Mouse (Mus musculus): ENCODE results near the gene Zmynd11. TPM values are rescaled to one million over a fixed set of nuclear protein-coding genes. Genes with fewer than 3 reads are reported as not detected.

The Zmynd11 gene
- polyA plus RNA-seq, 1 experiment from 2014 or later = 145 TPM

- no peak overlapping the region for H3K4me3 ChIP-seq
- no peak overlapping the region for H3K9ac ChIP-seq
- H3K9me3 ChIP-seq = no peaks in the 10 kb centered on the region
- H3K27ac ChIP-seq = no peak overlapping the region
- no peak for ATAC-seq (ENCODE audit: low FRiP score)
- no peaks in the 10 kb centered on the region for H3K27me3 ChIP-seq
- H3K4me2 ChIP-seq = no peak overlapping the region
- WGBS = 93% methylated on average over 11 of the region's 11 CpGs
- H3K4me1 ChIP-seq (replicated peaks) = no peaks in the 10 kb centered on the region
- H3K36me3 ChIP-seq = peaks cover 74% of the 10 kb centered on the region
Measured at GRCm38 (mm10) chr13:9684153-9684923, 80.8 kb downstream of the Zmynd11 start.

- Histone ChIP-seq H3K9me3 (no peaks in the 10 kb centered on the region), H3K27me3 (no peaks in the 10 kb centered on the region), H3K4me1 (replicated peaks) (no peaks in the 10 kb centered on the region), H3K4me3 (no peak overlapping the region), H3K4me2 (no peak overlapping the region), H3K9ac (no peak overlapping the region), H3K27ac (no peak overlapping the region), H3K36me3 (peaks cover 64% of the 10 kb centered on the region)
- no peak for ATAC-seq (ENCODE audit: low FRiP score)
- WGBS = 91% methylated on average over 4 of the region's 4 CpGs
Measured at GRCm38 (mm10) chr13:9683280-9683679, 81.8 kb downstream of the Zmynd11 start.

- H3K27ac ChIP-seq = no peak overlapping the region
- no peaks in the 10 kb centered on the region for H3K27me3 ChIP-seq
- peaks cover 46% of the 10 kb centered on the region for H3K36me3 ChIP-seq
- H3K9ac ChIP-seq = no peak overlapping the region
- WGBS = 96% methylated on average over 3 of the region's 3 CpGs
- ATAC-seq (ENCODE audit: low FRiP score) = no peak
- H3K4me3 ChIP-seq = no peak overlapping the region
- no peaks in the 10 kb centered on the region for H3K9me3 ChIP-seq
- no peaks in the 10 kb centered on the region for H3K4me1 ChIP-seq (replicated peaks)
- no peak overlapping the region for H3K4me2 ChIP-seq
Measured at GRCm38 (mm10) chr13:9681492-9681891, 83.6 kb downstream of the Zmynd11 start.

- no peak overlapping the region for H3K27ac ChIP-seq
- H3K4me1 ChIP-seq (replicated peaks) = no peaks in the 10 kb centered on the region
- ATAC-seq (ENCODE audit: low FRiP score) = no peak
- H3K4me2 ChIP-seq = no peak overlapping the region
- 0 out of 2 replicates have a peak, but pooled peaks cover 10% of the 10 kb centered on the region for H3K9me3 ChIP-seq
- no peak overlapping the region for H3K4me3 ChIP-seq
- H3K36me3 ChIP-seq = peaks cover 31% of the 10 kb centered on the region
- H3K27me3 ChIP-seq = no peaks in the 10 kb centered on the region
- WGBS = 100% methylated on average over 1 of the region's 1 CpGs
- no peak overlapping the region for H3K9ac ChIP-seq
Measured at GRCm38 (mm10) chr13:9674126-9674525, 91.0 kb downstream of the Zmynd11 start.

DNA sequence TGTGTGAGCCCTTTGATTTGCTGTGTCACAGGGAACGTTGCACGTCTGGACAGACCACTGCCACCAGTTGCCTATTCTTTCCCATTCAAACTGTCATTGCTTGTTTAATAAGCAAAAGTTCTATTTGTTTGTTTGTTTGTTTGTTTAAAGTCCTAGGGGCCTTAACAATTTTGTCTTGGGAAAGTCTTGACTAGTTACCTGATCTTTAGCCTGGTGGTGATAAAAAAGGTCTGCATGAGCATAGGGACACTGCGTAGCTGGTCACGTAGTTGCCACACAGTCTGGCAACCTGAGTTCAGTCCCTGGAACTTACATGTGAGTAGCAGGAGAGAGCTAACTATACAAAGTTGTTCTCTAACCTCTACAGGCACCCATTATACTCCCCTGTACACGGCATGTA, 95.9 kb downstream of the Zmynd11 start:
- 92% methylated on average over 5 of the region's 5 CpGs for WGBS
- no peak overlapping the region for H3K27ac ChIP-seq
- no peak for ATAC-seq (ENCODE audit: low FRiP score)
- H3K36me3 ChIP-seq = peaks cover 38% of the 10 kb centered on the region
- no peak overlapping the region for H3K4me2 ChIP-seq
- H3K9me3 ChIP-seq = no peaks in the 10 kb centered on the region
- H3K27me3 ChIP-seq = no peaks in the 10 kb centered on the region
- H3K9ac ChIP-seq = no peak overlapping the region
- no peaks in the 10 kb centered on the region for H3K4me1 ChIP-seq (replicated peaks)
- H3K4me3 ChIP-seq = no peak overlapping the region

DNA sequence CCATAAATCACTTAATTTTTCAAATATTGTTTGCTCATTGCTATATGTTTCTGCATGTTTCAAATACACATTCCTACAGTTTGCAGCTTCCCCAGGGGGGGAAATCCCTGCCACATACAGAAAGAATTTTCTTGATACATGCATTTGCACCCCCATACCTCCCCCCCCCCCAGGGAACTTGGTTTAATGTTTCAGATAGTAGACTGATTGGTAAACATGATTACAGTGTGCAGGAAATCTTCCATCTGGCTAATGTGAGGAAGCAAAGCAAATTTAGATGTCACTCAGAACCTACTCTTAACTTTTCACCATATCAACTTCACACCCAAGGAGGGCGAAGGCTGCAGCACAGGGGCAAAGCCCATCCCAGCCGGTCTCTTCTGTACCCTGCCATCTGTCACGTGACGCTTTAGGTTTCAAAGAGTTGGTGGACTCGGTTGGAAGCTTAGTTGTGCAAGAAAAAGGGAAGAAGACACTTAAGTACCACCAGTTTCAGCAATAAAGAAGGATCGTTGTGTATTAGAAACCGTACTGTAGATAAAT, 97.1 kb downstream of the Zmynd11 start:
- H3K9ac ChIP-seq = no peak overlapping the region
- no peak overlapping the region for H3K27ac ChIP-seq
- WGBS = 89% methylated on average over 7 of the region's 7 CpGs
- no peaks in the 10 kb centered on the region for H3K27me3 ChIP-seq
- no peaks in the 10 kb centered on the region for H3K9me3 ChIP-seq
- H3K4me3 ChIP-seq = no peak overlapping the region
- no peak for ATAC-seq (ENCODE audit: low FRiP score)
- H3K36me3 ChIP-seq = peaks cover 40% of the 10 kb centered on the region
- no peak overlapping the region for H3K4me2 ChIP-seq
- H3K4me1 ChIP-seq (replicated peaks) = no peaks in the 10 kb centered on the region

DNA sequence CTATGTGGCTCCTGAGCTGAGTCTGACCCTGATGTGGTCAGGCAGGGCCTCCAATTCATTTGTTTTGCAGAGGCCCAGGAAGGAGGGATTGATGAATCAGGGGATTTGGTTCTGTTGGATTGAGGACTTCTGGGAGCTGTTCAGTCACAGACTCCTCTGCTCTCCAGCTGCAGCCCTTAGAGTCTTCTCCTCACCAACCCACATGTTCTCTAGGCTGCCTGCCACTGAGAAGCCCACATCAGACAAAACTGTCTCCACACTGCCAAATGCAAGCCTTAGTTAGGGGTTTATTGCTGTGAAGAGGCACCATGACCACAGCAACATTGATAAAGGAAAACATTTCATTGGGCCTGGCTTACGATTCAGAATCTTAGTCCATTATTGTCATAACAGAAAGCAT, 101.5 kb downstream of the Zmynd11 start:
- no peak overlapping the region for H3K4me3 ChIP-seq
- H3K27me3 ChIP-seq = no peaks in the 10 kb centered on the region
- no peak overlapping the region for H3K27ac ChIP-seq
- H3K4me2 ChIP-seq = no peak overlapping the region
- H3K9ac ChIP-seq = no peak overlapping the region
- H3K9me3 ChIP-seq = no peaks in the 10 kb centered on the region
- 97% methylated on average over 1 of the region's 1 CpGs for WGBS
- no peak for ATAC-seq (ENCODE audit: low FRiP score)
- H3K4me1 ChIP-seq (replicated peaks) = no peaks in the 10 kb centered on the region
- peaks cover 60% of the 10 kb centered on the region for H3K36me3 ChIP-seq

GRCm38 (mm10) chr13:9660711-9661110, 104.4 kb downstream of the Zmynd11 start:
- Histone ChIP-seq H3K4me3 (no peak overlapping the region), H3K4me2 (no peak overlapping the region), H3K27ac (no peak overlapping the region), H3K36me3 (peaks cover 77% of the 10 kb centered on the region), H3K9me3 (no peaks in the 10 kb centered on the region), H3K9ac (no peak overlapping the region), H3K27me3 (no peaks in the 10 kb centered on the region), H3K4me1 (replicated peaks) (no peaks in the 10 kb centered on the region)
- 85% methylated on average over 1 of the region's 1 CpGs for WGBS
- ATAC-seq (ENCODE audit: low FRiP score) = no peak

- H3K9ac ChIP-seq = no peak overlapping the region
- no peak overlapping the region for H3K27ac ChIP-seq
- WGBS = 95% methylated on average over 6 of the region's 6 CpGs
- H3K9me3 ChIP-seq = no peaks in the 10 kb centered on the region
- H3K4me1 ChIP-seq (replicated peaks) = no peaks in the 10 kb centered on the region
- ATAC-seq (ENCODE audit: low FRiP score) = no peak
- H3K4me2 ChIP-seq = no peak overlapping the region
- no peak overlapping the region for H3K4me3 ChIP-seq
- H3K27me3 ChIP-seq = no peaks in the 10 kb centered on the region
- H3K36me3 ChIP-seq = peaks cover 52% of the 10 kb centered on the region
Measured at GRCm38 (mm10) chr13:9656613-9657012, 108.5 kb downstream of the Zmynd11 start.

DNA sequence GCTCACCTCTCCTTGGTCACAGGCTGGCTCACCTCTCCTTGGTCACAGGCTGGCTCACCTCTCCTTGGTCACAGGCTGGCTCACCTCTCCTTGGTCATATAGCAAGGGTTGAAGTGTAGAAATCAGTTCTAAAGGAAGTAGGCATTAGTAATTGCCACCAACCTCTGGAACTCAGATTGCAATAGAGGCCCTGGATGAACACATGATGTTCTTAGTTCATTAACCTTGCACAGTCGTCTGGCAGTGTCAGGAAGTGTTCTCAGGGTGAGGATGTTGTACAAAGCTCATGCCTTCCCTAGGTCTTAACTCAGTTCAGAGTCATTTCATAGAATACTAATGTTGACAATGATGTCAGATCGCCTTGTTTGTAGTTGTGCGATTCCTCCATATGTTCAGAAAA, 112.1 kb downstream of the Zmynd11 start:
- WGBS = 88% methylated on average over 3 of the region's 3 CpGs
- H3K4me2 ChIP-seq = no peak overlapping the region
- ATAC-seq (ENCODE audit: low FRiP score) = no peak

DNA sequence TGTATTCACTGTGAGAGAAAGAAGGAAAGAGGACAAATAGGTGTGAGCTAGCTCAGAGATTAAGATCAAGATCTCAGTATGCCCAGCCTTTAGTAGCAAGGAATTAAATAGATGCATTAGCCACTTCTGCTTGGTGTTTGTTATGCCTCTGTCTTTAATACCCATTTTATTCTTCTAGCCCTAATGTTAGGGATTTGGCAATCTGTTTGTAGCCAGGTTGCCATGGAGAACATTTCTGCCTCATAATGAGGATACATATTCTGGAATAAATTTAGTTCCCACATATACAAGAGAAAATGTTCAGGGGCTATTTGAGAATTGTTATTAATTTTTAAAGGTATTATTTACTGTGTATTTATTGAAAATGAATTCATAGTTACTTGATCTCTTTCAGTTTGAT, 114.5 kb downstream of the Zmynd11 start:
- no peaks in the 10 kb centered on the region for H3K9me3 ChIP-seq
- no peak for ATAC-seq (ENCODE audit: low FRiP score)
- peaks cover 13% of the 10 kb centered on the region for H3K36me3 ChIP-seq

More for the DNA sequence above, 112.1 kb downstream of the Zmynd11 start:
- H3K36me3 ChIP-seq = peaks cover 22% of the 10 kb centered on the region
- H3K4me3 ChIP-seq = no peak overlapping the region
- no peak overlapping the region for H3K9ac ChIP-seq
- no peaks in the 10 kb centered on the region for H3K27me3 ChIP-seq
- no peaks in the 10 kb centered on the region for H3K4me1 ChIP-seq (replicated peaks)
- H3K9me3 ChIP-seq = no peaks in the 10 kb centered on the region
- no peak overlapping the region for H3K27ac ChIP-seq

DNA sequence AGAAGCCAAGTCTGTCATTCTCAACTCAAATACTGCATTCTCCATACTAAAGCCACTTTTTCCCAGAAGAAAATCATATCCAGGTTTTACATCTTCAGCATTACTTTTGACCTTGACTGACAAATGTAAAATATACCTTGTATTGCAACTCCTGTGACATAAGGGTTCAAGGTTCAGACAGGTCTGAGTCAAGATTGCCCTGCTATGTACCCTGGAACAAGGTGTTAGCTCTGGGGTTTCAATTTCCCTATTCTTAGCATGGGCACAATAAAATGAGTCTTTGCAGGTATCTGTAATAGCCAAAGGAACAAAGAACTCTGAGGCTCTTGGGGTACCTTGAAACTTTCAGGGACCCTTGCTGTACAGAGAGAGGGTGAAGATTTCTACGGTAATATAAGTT, 115.2 kb downstream of the Zmynd11 start:
- H3K27ac ChIP-seq = no peak overlapping the region
- no peak overlapping the region for H3K4me2 ChIP-seq
- ATAC-seq (ENCODE audit: low FRiP score) = no peak
- no peaks in the 10 kb centered on the region for H3K27me3 ChIP-seq
- H3K4me3 ChIP-seq = no peak overlapping the region
- no peak overlapping the region for H3K9ac ChIP-seq
- H3K9me3 ChIP-seq = no peaks in the 10 kb centered on the region
- H3K4me1 ChIP-seq (replicated peaks) = no peaks in the 10 kb centered on the region
- WGBS = 95% methylated on average over 1 of the region's 1 CpGs
- H3K36me3 ChIP-seq = peaks cover 12% of the 10 kb centered on the region

More for the DNA sequence above, 114.5 kb downstream of the Zmynd11 start:
- no peak overlapping the region for H3K4me3 ChIP-seq
- no peaks in the 10 kb centered on the region for H3K27me3 ChIP-seq
- H3K9ac ChIP-seq = no peak overlapping the region
- no peak overlapping the region for H3K4me2 ChIP-seq
- H3K27ac ChIP-seq = no peak overlapping the region
- no peaks in the 10 kb centered on the region for H3K4me1 ChIP-seq (replicated peaks)

GRCm38 (mm10) chr13:9648716-9649115, 116.4 kb downstream of the Zmynd11 start:
- Histone ChIP-seq H3K9me3 (no peaks in the 10 kb centered on the region), H3K27ac (no peak overlapping the region), H3K4me1 (replicated peaks) (no peaks in the 10 kb centered on the region), H3K36me3 (peaks cover 12% of the 10 kb centered on the region), H3K4me3 (no peak overlapping the region), H3K4me2 (no peak overlapping the region), H3K9ac (no peak overlapping the region), H3K27me3 (no peaks in the 10 kb centered on the region)
- WGBS = 94% methylated on average over 13 of the region's 13 CpGs
- no peak for ATAC-seq (ENCODE audit: low FRiP score)

Measured in hindbrain, embryonic 13.5 days (tissue).